Mouse (Mus musculus): Measurements from ENCODE around the gene Vstm2l.

- TF ChIP-seq EP300 (IDR thresholded peaks at IDR 0.05; ENCODE audit: low read depth) (no peak), CTCF (IDR thresholded peaks at IDR 0.05; ENCODE audit: low read depth) (peak; percentile 48)
Measured at GRCm38 (mm10) chr2:157989946-157990345, 75.5 kb downstream of the Vstm2l start.

Data from liver, embryonic 14.5 days (tissue).